Mouse (Mus musculus): Measurements from ENCODE around the gene Lhfp. TPM values are rescaled to one million over a fixed set of nuclear protein-coding genes. Genes with fewer than 3 reads are reported as not detected.
"Not testable (repeated sequence)": the region's sequence is repeated elsewhere in the genome, so short reads cannot be mapped to it uniquely, and the experiment has no call there.

Lhfp gene
- polyA plus RNA-seq, 1 experiment = 19.7 TPM

GRCm38 (mm10) chr3:53084806-53085205 is 43.5 kb downstream of the Lhfp start:
- 94% methylated on average over 8 of the region's 8 CpGs for WGBS
- DNase-seq (ENCODE audit: low read depth, low spot score) = no peak

- 72% methylated on average over 7 of the region's 7 CpGs for WGBS
- no peak for DNase-seq (ENCODE audit: low read depth, low spot score)
These were observed 45.3 kb downstream of the Lhfp start for GRCm38 (mm10) chr3:53086481-53087155.

DNA sequence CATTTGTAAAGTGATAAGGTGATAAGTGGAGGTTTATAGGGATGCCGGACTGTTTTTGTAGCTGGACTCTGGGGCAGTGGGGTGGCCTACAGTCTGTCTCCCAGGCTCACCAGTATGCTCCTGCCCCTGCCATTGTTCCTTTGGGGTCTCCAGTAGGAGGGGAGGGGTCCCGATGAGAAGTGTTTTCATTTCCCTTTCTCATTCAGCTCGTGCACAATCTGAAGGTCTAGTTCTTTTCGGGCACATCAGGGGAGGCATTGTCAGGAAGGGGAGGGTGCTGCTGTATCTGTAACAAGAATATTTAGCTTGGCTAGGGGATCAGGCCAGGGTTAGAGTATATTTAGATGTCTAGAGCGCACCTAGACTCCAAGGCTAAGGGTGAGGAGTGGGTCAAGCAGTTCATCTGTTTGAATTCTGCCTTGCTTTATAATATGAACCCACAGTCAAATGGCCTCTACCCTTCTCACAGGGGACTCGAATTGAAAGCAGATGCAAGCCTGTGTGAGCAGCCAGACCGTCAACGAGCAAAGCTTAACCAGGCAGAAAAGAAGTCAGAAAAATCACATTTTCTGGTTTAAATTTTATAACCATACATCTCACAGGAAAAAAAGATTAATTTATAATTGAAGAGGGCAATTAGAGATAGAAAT is 46.0 kb downstream of the Lhfp start:
- DNase-seq (ENCODE audit: low read depth, low spot score) = no peak
- 75% methylated on average over 8 of the region's 8 CpGs for WGBS

DNA sequence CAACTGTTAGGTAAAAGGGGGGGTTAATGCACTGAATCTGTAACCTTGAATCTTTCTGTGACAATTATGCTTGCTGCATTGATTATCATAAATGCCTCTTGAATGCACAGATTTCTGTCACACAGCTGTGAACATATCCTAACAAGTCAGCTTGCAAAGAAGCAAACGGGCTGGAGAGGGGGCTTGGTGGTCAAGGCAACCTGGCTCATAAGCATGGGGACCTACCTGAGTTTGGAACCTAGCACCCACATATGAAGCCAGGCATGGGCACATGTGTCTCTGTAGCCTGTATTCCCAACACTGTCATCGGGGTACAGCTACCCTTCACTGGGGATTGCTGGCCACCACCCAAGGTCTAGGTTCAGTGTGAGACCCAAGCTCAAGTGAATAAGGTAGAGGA is 48.6 kb downstream of the Lhfp start:
- DNase-seq (ENCODE audit: low read depth, low spot score) = no peak
- 82% methylated on average over 2 of the region's 2 CpGs for WGBS

- DNase-seq (ENCODE audit: low read depth, low spot score) = no peak
- WGBS = 84% methylated on average over 3 of the region's 3 CpGs
These were observed 58.9 kb downstream of the Lhfp start for GRCm38 (mm10) chr3:53100210-53100609.

GRCm38 (mm10) chr3:53100803-53101202 is 59.5 kb downstream of the Lhfp start:
- 53% methylated on average over 6 of the region's 6 CpGs for WGBS
- DNase-seq (ENCODE audit: low read depth, low spot score) = no peak

DNA sequence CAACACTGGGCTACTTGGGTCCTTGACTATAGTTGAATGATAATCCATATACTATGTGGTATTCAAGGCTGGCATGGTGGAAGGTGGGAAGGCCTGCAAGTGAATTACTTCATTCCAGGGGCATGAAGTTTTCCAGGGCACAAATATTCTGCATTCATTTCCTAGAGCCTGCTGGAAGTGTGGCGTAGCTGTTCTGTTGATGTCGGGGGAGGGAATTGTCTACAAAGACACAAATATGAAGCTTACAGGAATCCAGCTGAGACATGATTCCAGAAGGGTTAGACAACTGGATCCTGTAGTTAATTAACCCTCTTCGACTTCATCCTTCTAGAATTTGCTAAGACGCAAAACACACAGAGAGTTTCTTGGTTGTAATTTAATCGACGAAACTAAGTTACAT is 60.4 kb downstream of the Lhfp start:
- WGBS = 53% methylated on average over 6 of the region's 6 CpGs
- no peak for DNase-seq (ENCODE audit: low read depth, low spot score)

- 22% methylated on average over 5 of the region's 5 CpGs for WGBS
- no peak for DNase-seq (ENCODE audit: low read depth, low spot score)
These were observed 60.9 kb downstream of the Lhfp start for GRCm38 (mm10) chr3:53102131-53102756.

DNA sequence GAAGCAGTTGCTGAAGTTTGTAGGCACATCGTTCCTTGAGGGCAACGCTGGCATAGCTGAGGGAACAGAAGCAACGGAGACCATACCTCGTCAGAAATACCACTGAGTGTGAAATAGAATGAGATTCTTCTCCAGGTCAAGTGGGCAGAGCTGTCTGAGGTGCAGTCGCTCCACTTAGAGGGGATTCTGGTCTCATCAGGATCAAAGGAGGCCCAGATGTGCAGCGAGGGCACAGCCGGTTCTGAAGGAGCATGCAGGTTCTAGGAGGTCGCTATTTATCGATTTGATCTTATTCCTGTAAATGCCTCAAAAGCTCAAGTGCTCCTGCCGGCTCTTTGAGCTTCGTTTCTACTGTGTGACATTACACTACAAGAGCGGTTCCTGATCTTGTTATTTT is 61.4 kb downstream of the Lhfp start:
- 30% methylated on average over 12 of the region's 12 CpGs for WGBS
- DNase-seq (ENCODE audit: low read depth, low spot score) = no peak

- no peak for DNase-seq (ENCODE audit: low read depth, low spot score)
- WGBS = 70% methylated on average over 11 of the region's 11 CpGs
These were observed 67.5 kb downstream of the Lhfp start for GRCm38 (mm10) chr3:53108594-53109373.

- 36% methylated on average over 3 of the region's 3 CpGs for WGBS
- no peak for DNase-seq (ENCODE audit: low read depth, low spot score)
These were observed 68.6 kb downstream of the Lhfp start for GRCm38 (mm10) chr3:53109879-53110278.

- 94% methylated on average over 7 of the region's 7 CpGs for whole genome bisulfite sequencing
These were observed 70.7 kb downstream of the Lhfp start for GRCm38 (mm10) chr3:53112048-53112447.

DNA sequence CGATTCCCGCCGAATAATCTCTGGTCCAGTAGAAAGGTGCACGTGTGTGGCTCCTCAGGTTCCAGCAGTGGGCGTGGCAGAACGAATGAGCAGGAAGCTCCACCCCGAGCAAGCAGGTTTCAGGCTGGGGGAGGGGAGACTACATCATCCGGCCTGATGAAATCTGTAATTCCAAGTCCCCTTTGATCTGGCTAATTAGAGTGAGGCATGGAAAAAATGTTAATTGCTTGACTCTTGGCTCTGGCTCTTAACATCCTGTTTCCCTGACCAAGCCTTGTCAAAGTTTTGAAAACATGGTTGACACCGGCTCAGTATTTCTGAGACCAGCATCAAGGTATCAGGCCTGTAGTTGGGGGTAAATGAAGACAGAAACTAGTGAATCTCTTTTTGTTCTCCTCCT is 77.4 kb downstream of the Lhfp start:
- DNase-seq (ENCODE audit: low read depth, low spot score) = not testable (repeated sequence)
- 55% methylated on average over 6 of the region's 9 CpGs for WGBS

More at GRCm38 (mm10) chr3:53112048-53112447, 70.7 kb downstream of the Lhfp start:
- no peak for DNase-seq (ENCODE audit: low read depth, low spot score)

- DNase-seq (ENCODE audit: low read depth, low spot score) = no peak
- WGBS = 86% methylated on average over 6 of the region's 6 CpGs
These were observed 78.7 kb downstream of the Lhfp start for GRCm38 (mm10) chr3:53119978-53120377.

DNA sequence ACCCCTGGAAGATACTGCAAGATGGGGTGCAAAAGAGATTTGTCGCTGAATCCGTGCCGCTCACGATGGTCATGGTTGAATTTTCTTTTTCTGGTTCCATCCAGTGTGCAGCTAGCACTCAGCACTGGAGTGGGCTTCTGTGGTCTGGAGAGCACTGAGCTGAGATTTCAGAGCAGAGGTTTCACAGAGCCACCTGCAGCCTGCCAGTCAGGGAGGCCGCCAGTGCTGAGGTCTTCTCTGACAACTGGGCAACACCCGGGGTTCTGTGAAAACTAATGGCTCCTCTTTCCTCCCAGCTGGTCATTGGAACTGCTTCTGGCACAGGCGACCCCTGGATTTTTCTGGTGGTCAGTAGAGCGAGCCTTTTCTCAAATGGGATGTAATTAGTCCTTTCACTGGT is 84.2 kb downstream of the Lhfp start:
- WGBS = 79% methylated on average over 8 of the region's 8 CpGs
- DNase-seq (ENCODE audit: low read depth, low spot score) = no peak

- no peak for DNase-seq (ENCODE audit: low read depth, low spot score)
- WGBS = 92% methylated on average over 2 of the region's 2 CpGs
These were observed 97.5 kb downstream of the Lhfp start for GRCm38 (mm10) chr3:53138785-53139184.

DNA sequence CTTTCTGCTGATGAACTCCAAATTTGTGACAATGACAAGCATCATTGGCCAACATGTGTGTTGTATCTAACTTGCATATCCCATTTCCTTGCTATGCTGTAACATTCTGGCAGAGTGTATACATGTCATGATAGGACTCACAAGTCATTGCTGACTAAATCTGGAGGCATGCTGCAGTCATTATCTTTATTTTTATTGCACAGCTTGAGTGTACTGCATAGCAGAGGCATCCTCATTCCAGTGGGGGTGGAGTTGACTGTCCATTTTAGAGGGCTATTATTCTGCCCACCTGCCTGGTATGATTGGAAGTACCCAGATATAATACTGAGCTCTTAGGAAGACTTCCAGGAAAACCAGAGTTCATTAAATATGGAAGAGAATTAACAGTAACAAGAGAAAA is 97.9 kb downstream of the Lhfp start:
- no peak for DNase-seq (ENCODE audit: low read depth, low spot score)

GRCm38 (mm10) chr3:53139642-53140041 is 98.3 kb downstream of the Lhfp start:
- no peak for DNase-seq (ENCODE audit: low read depth, low spot score)
- WGBS = 76% methylated on average over 5 of the region's 5 CpGs

DNA sequence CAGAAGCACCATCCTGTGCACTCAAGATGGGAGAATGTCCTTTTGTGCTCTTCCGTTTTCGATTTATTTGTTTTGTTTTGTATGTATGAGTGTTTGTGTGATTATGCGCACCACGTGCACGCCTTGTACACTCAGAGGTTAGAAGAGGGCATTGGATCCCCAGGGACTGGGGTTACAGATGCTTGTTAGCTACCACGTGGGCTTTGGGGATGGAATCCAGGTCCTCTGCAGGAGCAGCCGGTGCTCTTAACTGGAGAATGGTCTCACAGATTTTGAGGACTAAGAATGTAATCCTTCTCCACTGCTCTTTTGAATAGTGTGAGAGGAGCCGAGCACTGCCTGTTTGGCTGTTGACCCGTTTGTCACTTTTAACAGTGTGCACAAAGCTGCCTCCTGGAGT is 101.2 kb downstream of the Lhfp start:
- WGBS = 77% methylated on average over 9 of the region's 9 CpGs
- DNase-seq (ENCODE audit: low read depth, low spot score) = no peak

GRCm38 (mm10) chr3:53145526-53145925 is 104.2 kb downstream of the Lhfp start:
- WGBS = 72% methylated on average over 2 of the region's 2 CpGs
- no peak for DNase-seq (ENCODE audit: low read depth, low spot score)

Data from large intestine, adult 2 months (tissue).